Mouse (Mus musculus): ENCODE measurements around the gene Mgat4b. TPM values are rescaled to one million over a fixed set of nuclear protein-coding genes. Genes with fewer than 3 reads are reported as not detected.
A peak's percentile ranks its signal among the peaks of the same experiment; 100 is the strongest.

The Mgat4b gene
- polyA plus RNA-seq, 2 experiments from 2014 or later: 1.1 to 1.7 TPM

- ATAC-seq: no peak
Measured at GRCm38 (mm10) chr11:50226406-50226805, 15.7 kb downstream of the Mgat4b start.

GRCm38 (mm10) chr11:50227226-50227625 lies 16.5 kb downstream of the Mgat4b start:
- ATAC-seq: no peak

- no peak for ATAC-seq
Measured at GRCm38 (mm10) chr11:50227736-50228135, 17.0 kb downstream of the Mgat4b start.

GRCm38 (mm10) chr11:50228772-50229171 lies 18.1 kb downstream of the Mgat4b start:
- ATAC-seq: no peak

GRCm38 (mm10) chr11:50229252-50229910 lies 18.7 kb downstream of the Mgat4b start:
- no peak for ATAC-seq

GRCm38 (mm10) chr11:50230481-50231304 lies 20.0 kb downstream of the Mgat4b start:
- peak; percentile 29 for ATAC-seq

- ATAC-seq: peak; percentile 64
Measured at GRCm38 (mm10) chr11:50231411-50231810, 20.7 kb downstream of the Mgat4b start.

GRCm38 (mm10) chr11:50233022-50233421 lies 22.3 kb downstream of the Mgat4b start:
- no peak for ATAC-seq

- no peak for ATAC-seq
Measured at GRCm38 (mm10) chr11:50233993-50234392, 23.3 kb downstream of the Mgat4b start.

GRCm38 (mm10) chr11:50234606-50235005 lies 23.9 kb downstream of the Mgat4b start:
- no peak for ATAC-seq

GRCm38 (mm10) chr11:50236540-50236936 lies 25.8 kb downstream of the Mgat4b start:
- peak; percentile 93 for ATAC-seq

GRCm38 (mm10) chr11:50236937-50237835 lies 26.5 kb downstream of the Mgat4b start:
- ATAC-seq: peak; percentile 56

GRCm38 (mm10) chr11:50238324-50238723 lies 27.6 kb downstream of the Mgat4b start, which contains the start of gene Ltc4s:
Ltc4s (minus strand) TSS chr11:50238616.
- no peak for ATAC-seq

- no peak for ATAC-seq
Measured at GRCm38 (mm10) chr11:50238821-50239791, 28.4 kb downstream of the Mgat4b start.

- ATAC-seq: no peak
Measured at GRCm38 (mm10) chr11:50240235-50240911, 29.7 kb downstream of the Mgat4b start.

GRCm38 (mm10) chr11:50243926-50244325 lies 33.2 kb downstream of the Mgat4b start:
- ATAC-seq: no peak

GRCm38 (mm10) chr11:50245269-50245668 lies 34.6 kb downstream of the Mgat4b start:
- no peak for ATAC-seq

- ATAC-seq: no peak
Measured at GRCm38 (mm10) chr11:50248473-50249171, 37.9 kb downstream of the Mgat4b start.

- ATAC-seq: no peak
Measured at GRCm38 (mm10) chr11:50252166-50252565, 41.5 kb downstream of the Mgat4b start.

- ATAC-seq: no peak
Measured at GRCm38 (mm10) chr11:50252684-50253265, 42.1 kb downstream of the Mgat4b start.

Data from CD4-positive, CD25-positive, alpha-beta regulatory T cell, adult 4 months (primary cell).